22 mouse cellular contexts compared by ENCODE assay signal in the genomic region with DNA sequence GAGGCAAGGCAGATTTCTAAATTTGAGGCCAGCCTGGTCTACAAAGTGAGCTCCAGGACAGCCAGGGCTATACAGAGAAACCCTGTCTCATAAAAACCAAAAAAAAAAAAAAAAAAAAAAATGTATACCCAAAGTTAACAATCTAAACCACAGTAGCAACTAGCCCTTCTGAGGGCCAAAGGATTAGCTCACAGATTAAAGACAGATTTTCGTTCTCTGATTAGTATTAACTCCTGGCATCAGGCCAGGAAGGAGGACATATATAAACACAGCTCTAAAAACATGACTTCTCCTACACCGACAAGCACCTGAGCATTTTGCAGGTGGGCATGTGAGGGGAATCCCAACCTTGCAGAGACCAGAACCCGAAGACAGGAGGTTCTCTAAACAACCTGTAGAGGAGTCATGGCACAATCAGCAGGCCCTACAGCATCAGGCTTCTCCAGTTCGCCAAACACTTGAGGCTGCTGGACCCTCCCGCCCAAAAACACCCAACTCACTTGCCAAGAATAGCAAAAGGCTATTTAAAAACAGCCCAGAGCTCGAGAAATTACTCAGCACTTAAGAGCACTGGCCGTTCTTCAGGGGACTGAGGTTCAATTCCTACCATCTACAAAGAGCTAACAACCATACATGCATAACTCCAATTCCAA. TPM values are rescaled to one million over a fixed set of nuclear protein-coding genes. Genes with fewer than 3 reads are reported as not detected.
DNase-seq lines count a peak whose midpoint lies in the region.
"Had no signal": no experiment of that assay in that cellular context is flagged by ENCODE, and none has a peak within 500 bp of the region (broad histone marks: within the 10 kb centered on the region; RNA-seq: fewer than 3 reads in every experiment).

No protein-coding gene starts in this region.

- WGBS in heart, embryonic 10.5 days = 52% methylated on average over 7 of the region's 7 CpGs

- DNase-seq in lung, postnatal 36 days = peak; percentile 41
- DNase-seq in lung, postnatal 4 days = no peak
- DNase-seq in NIH3T3 (ENCODE audit: low read depth) = peak; percentile 71
- DNase-seq in heart, embryonic 10.5 days (ENCODE audit: low spot score) = no peak
- DNase-seq in retina, postnatal 1 day = peak; percentile 54
- no peak for DNase-seq in cerebellum, postnatal 10 days
- no peak for DNase-seq in right cerebral cortex, postnatal 36 days (ENCODE audit: low spot score in 2 of 2)
- DNase-seq: cerebellum, adult 2 months; kidney, adult 9 months; kidney, postnatal 4 days; layer of hippocampus, adult 9-11 months; left cerebral cortex, postnatal 4 days; liver, postnatal 0 days; thymus, adult 18-20 months; thymus, postnatal 4 days had no signal

- H3K27me3 ChIP-seq in heart, embryonic 10.5 days (ENCODE audit: insufficient read depth, poor library complexity, severe bottlenecking) = no peaks in the 10 kb centered on the region
- H3K27me3 ChIP-seq: midbrain, embryonic 15.5 days; neural tube, embryonic 15.5 days; stomach, embryonic 15.5 days had no signal

- 0 out of 2 replicates have a peak overlapping the region, but pooled peaks have one; percentile 4 for H3K4me3 ChIP-seq in heart, embryonic 10.5 days
- H3K4me3 ChIP-seq: left cerebral cortex, adult 2 months; midbrain, embryonic 15.5 days; myocyte; neural tube, embryonic 15.5 days; stomach, embryonic 15.5 days had no signal

- peaks cover 51% of the 10 kb centered on the region for H3K4me1 ChIP-seq in heart, embryonic 10.5 days

- H3K27ac ChIP-seq in heart, embryonic 10.5 days = no peak overlapping the region
- H3K27ac ChIP-seq: hindbrain, embryonic 14.5 days; left cerebral cortex, adult 2 months; midbrain, embryonic 15.5 days; neural tube, embryonic 15.5 days; stomach, embryonic 15.5 days had no signal

- H3K36me3 ChIP-seq in heart, embryonic 10.5 days = peaks cover 4% of the 10 kb centered on the region
- H3K36me3 ChIP-seq: midbrain, embryonic 15.5 days; neural tube, embryonic 15.5 days; stomach, embryonic 15.5 days had no signal

- H3K9me3 ChIP-seq in heart, embryonic 10.5 days = no peaks in the 10 kb centered on the region
- H3K9me3 ChIP-seq: G1E; midbrain, embryonic 15.5 days; neural tube, embryonic 15.5 days; stomach, embryonic 15.5 days had no signal

RNA-seq across cellular contexts. Expression of a gene that starts 5.4 kb away (rescaled TPM):
- 13.4 and 13.9 TPM in 2 replicates for polyA plus RNA-seq in heart, embryonic 10.5 days (2016; fragmentation: Nextera tagmentation; extraction: Ambion mirVana)

RNA-seq across cellular contexts. Expression of a gene that starts 43.8 kb away (rescaled TPM):
- polyA plus RNA-seq in heart, embryonic 10.5 days (2016; fragmentation: Nextera tagmentation; extraction: Ambion mirVana) = 116 and 127 TPM in 2 replicates

Comparison
In these comparisons a context has a peak if more than half of its experiments do, and no peak if none do; other contexts are left out.
1. DNase-seq: peak in lung, postnatal 36 days (single experiment), NIH3T3 (single experiment) and retina, postnatal 1 day (single experiment); none in lung, postnatal 4 days (0 of 2), heart, embryonic 10.5 days (single experiment), cerebellum, postnatal 10 days (0 of 2) and right cerebral cortex, postnatal 36 days (0 of 2).